Mouse (Mus musculus) heart, adult 8-10 months (tissue): Measurements from ENCODE around the gene Hck. TPM values are rescaled to one million over a fixed set of nuclear protein-coding genes. Genes with fewer than 3 reads are reported as not detected.

Source experiments
- DNase-seq: peaks from one replicate; pipeline ENCODE4 v3.0.0; 2022; ENCODE audit warnings: low spot score
- total RNA-seq, 4 experiments: library from RNA; stranded (reverse); gene quantifications; 2 replicates each; pipeline ENCODE4 v1.2.4; 2022

Hck gene
- total RNA-seq, result 1 to 10 TPM in 2 of 4 experiments, under 1 TPM in 2; 0.72 to 1.2 (median 0.95) TPM

DNA sequence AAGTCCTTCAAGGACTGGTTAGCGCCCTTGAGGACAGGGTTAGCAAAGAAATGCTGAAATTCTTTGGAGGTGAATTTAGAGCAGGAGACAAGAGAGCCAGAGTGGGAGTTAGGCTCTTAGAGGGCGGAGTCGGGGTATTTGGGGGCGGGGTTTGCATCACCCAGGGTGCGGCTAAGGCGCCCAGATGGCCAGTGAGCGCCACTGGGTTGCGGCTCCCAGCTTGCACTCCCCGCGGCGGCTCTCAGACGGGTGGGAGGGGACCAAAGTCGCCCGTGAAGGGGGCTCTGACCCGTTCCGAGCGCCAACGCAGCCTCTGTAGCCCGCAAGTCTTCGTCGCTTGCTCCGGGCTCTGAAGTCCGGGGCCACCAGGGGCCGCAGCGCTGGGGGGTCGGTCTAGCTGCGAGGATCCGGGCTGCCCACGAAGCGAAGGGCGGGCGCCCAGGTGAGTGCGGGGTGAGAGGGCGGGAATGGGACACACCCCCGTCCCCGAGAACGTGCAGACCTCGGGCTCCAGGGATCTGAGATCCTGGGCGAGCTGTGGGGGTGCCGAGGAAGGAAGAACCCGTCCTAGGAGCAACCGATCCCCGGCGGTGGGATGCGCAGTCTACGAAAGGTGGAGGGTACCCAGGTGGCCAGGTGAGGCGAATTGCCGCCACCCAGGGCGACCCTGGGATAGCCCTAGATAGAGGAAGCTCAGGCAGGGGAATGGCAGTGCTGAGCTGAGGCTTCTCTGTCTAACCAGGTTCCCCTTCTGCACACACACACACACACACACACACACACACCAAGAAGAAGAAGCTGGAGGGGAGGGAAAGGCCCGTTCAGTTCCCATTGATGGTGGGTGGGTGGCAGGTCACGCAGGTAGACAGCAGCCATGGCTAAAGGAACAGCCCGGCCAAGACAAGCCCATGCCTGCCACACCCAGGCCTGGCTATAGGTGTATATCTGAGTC lies at the start of gene Hck:
Gene Hck, plus strand, starts transcription at position 156 of the 952 bp plus-strand sequence.
- no peak for DNase-seq

GRCm38 (mm10) chr2:153060216-153060615 lies 48.1 kb upstream of the Hck start:
- DNase-seq, result no peak

DNA sequence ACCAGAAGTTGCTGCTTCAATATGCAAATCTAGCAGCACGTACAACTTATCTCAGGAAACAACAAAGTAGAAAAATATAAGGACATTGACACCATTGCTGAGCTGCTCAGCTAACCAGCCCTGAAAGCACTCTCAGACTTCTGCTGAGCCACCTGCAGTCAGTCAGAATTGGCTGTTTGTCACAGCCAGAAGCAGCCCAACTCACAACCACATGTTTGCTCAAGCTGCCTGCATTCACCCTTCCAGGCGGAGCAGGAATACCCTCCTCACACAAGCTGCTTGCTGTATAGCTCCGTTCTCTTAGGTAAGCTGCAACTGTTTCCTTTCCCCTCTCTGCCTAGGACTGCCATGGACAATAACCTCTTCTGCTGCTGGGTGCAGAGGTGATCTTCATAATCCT lies 44.9 kb upstream of the Hck start:
- no peak for DNase-seq

DNA sequence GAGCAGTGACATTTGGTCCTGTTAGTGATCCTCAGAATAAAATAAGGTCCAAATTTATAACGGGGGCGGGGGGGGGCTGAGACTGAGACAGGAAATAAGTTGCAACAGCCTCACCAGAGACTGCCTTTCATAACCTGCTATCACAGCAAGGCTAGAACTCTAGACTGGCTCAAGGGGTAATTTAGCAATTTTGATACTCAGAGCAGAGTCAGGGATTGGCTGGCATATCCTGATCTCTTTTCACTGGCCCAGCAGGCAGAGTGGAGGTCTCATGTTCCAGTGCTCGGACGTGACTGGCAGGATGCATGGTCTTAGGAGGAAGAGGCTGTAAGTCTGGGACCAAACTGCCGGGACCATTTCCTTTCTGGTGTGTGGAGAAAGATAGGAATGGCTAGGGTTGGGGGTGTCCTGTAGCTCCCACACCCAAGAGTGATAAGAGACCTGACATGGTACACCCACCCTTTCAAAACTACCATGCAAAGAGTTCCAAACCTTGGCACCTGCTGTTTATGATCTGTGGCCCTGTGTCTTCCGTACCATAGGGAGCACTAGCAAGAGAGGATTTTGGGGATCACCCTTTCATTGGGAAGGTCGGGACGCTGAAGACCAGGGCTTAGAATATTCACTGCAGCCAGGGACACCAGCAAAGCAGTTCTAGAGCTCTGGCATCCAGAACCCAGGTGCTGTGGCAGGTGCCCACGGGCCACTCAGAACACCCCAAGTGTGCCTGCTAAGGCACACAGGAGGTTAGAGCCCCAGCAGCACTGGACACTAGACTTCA lies 43.9 kb upstream of the Hck start:
- no peak for DNase-seq

DNA sequence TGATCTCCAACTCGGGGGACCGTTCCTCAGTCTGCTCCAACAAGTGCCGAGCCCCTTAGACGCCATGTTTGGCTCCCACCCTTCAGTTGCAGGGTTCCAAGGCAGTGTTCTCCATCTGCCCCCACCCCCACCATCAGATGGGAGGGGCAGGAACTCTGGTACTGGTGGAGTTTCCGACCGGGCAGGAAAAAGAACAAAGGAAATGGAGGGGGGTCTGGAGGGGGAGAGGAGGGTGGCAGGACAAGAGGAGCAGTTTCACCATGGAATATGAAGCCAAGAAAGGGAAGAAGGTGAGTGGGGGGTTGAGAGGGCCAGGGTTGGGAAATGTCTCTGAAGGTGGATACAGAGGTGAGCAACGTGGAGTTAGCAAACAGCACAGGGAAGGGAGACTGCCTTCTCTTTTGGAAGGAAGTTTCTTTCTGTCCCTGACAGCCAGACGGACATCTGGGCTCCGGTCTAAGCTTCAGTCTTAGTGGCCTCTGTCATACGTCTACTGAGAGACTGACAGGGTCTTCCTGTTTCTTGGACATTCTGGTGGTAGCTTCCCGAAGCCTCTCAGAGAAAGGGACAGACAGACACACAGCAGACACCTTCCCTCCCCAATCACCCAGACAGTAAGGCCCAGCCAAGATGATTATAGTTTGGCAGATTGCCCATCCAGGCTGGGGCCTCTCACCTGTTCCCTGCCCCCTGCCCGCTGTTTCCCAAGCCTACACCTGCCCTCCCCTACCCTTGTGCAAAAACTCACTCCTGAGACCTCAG lies 42.3 kb upstream of the Hck start, which contains the start of gene Ccm2l:
Gene Ccm2l, plus strand, starts transcription at position 209 of the 762 bp plus-strand sequence.
- DNase-seq, result peak; percentile 74

- DNase-seq, result no peak
Measured at GRCm38 (mm10) chr2:153066991-153067390, 41.3 kb upstream of the Hck start.

DNA sequence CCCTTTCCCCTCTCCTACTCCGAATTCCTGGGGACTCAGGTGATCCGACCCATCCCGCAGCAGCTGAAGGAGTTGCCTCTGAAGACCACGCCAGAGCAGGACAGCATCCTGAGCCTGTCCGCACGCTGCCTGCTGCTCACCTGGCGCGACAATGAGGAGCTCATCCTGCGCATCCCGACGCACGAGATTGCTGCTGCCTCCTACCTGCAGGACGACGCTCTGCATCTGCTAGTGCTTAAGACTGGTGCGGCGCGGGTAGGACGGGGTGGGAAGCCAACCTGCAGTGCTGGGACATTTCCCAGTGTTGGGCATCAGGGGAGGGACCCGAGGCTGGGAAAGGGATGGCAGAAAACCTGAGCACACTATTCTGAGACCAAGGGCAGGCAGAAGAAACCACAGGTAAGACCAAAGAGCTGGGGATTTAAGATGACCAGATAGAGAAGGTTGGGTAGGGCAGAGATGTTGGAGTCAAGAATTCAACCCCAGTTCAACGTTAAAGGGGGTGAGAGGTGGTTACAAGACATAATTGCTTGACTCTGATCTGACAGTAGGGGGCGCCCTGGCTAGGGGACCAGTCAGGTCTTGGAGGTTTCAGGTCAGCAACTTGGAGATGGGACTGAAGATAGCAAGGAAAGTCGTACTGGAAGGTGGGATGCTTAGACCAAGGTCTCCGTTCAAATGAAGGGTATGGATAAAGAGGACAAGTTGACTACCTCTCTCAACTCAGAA lies 37.3 kb upstream of the Hck start:
- DNase-seq, result no peak

GRCm38 (mm10) chr2:153071491-153072184 lies 36.6 kb upstream of the Hck start:
- DNase-seq, result no peak

- DNase-seq, result no peak
Measured at GRCm38 (mm10) chr2:153074651-153075050, 33.6 kb upstream of the Hck start.

DNA sequence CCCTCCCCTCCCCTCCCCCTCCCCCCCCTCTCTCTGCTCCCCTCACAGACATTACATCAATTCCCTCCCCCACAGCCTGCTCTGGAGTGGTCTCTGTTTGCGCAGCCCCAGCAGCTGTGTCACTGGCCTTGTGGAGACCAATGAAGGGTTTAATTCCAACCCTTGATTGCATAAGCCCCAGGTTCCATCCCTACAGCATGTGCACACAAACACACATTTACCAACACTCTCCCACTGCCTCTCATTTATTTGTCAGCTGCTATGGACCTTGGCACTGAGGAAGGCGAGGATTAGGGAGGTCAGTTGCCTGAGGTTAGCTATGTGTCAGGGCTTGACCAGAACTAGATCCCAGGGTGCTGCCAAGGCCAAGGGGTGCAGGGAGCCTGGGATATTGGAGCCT lies 32.3 kb upstream of the Hck start:
- DNase-seq, result no peak

DNA sequence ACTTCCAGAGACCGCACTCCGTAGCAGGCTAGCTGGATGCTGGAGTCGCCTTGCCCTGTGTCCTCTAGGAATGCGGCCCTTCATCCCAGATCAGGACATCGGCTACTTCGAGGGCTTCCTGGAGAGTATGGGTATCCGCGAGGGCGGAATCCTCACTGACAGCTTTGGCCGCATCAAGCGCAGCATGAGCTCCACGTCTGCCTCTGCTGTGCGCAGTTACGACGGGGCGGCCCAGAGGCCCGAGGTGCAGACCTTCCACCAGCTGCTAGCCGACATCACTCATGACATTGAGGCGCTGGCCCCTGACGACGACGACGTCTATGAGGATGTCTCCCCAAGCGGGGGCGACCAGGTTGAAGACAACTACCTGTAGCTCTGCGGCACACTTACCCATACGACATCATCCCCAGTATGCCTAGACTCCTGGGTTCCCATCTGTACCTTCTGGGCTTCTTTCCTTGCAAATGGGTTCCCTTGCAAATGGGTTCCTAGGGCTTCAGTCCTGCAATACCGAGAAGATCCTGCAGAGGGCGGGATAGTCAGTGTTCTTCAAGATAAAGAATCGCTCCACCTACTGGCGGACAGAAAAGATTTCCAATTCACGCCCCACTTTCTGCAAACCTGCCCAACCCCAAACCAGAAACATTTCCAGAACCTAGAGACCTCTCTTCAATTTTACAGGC lies 27.3 kb upstream of the Hck start:
- peak; percentile 85 for DNase-seq

- no peak for DNase-seq
Measured at GRCm38 (mm10) chr2:153081866-153082265, 26.4 kb upstream of the Hck start.

- no peak for DNase-seq
Measured at GRCm38 (mm10) chr2:153083275-153083674, 25.0 kb upstream of the Hck start.

DNA sequence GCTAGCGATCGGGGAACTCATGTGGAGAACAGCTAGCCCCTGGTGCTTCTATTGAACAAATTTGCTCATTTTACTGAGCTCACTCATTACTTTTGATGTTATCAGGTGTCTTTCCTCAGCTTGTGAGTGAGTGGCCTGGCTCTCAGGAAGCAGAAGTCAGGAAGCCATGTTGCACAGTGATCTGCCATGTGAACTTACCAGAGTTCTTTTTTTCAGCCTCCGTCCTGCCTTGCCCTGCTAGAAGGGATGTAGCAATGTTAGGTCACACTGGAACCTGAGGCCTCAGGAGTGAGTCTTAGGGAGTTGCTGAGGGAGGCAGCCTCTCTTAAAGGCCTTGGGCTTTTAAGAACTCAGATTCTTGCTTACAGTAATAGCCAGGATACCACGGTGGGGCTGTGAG lies 24.4 kb upstream of the Hck start:
- no peak for DNase-seq

DNA sequence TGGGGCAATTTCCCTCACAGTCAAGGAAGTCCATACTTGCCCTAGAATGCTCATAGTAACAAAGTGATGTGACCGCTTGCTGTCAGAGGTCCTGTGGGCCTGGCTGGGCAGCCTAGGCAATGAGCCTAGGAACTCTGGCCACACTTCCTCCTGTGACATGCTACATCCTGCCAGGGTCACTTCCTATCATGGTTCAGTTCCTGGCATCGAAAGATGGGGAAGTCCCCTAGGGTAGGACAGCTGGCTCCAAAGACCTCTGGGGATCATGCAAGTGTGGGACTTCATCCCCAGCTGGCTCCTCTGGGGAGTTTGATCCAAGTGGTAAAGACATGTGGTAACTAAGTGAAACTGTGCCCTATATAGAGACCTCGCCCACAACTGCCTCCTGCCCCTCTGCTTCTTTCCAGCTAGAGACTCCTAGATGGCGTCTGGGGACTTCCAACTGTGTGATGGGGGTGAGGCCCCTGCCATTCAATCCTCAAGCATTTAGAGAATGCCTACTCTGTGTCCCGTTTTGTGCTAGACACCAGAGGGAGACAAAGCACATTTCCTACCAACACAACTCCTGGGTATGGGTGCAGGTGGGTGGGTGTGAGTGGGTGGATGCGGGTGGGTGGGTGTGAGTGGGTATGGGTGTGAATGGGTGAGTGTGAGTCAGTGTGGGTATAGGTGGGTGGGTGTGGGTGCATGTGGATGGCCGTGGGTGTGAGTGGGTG lies 23.8 kb upstream of the Hck start:
- peak; percentile 46 for DNase-seq

DNA sequence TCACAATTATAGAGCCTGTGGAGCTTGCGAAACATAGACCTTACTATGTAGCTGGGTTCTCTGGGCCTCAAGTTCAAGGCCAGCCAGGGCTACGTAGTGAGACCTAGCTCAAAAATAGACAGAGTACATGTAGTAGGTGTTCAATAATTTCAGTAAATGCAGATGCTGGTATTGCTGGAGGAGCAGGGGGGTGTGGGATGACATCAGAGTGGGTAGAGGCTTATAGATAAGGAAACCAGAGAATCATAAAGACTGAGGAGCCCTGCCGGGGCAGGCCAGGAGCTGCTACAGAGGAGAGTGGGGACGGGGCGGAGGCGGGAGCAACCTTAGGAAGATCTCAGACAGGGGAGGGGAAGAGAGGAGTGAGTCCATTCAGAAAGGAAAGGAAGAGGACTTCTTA lies 22.7 kb upstream of the Hck start:
- DNase-seq, result no peak

GRCm38 (mm10) chr2:153086166-153086565 lies 22.1 kb upstream of the Hck start:
- no peak for DNase-seq

GRCm38 (mm10) chr2:153087091-153087490 lies 21.2 kb upstream of the Hck start:
- no peak for DNase-seq

DNA sequence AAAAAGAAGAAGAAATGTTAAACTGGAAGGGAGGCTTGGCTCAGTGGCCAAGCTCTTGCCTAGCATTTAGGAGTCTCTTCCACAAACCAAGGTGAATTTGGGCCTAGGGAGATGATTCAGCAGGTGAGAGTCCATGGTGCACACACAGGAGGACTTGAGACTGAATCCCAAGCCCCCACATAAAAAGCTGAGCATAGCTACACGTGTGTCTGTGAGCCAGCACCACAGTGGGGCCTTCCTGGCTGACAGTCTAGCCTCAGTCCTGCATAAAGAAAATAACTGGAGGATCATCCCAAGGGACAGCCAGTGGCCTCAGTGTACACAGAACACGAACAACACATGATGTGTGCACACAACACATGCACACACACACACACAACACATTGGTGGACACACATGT lies 19.0 kb upstream of the Hck start:
- DNase-seq, result no peak
